Mouse (Mus musculus): ENCODE data around the gene Mgst2.

DNA sequence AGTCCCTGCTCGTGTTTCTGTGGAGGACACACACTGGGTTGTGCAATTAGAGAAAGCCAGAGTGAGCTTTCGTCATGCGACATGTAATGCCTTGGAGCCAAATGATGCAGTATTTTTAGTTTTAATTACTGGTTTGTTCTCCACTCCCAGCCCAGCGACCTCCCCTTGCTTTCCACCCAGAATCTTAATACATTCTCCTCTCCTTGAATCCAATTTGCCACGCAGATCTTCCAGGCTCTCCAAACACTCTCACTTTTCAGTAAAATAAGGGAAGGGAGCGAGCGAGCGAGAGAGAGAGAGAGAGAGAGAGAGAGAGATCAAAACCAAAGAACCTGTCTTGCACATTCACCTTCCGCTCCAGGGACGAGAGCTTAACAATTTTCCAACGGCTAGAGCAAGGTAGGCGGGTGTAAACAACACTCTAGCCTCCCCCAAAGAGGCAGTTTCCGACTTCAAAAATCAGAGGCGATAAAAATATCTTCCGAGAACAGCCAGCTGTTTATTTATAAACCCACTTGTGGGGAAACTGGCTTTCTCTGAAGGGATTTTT is 40.6 kb downstream of the Mgst2 start:
- TF ChIP-seq CTCF (IDR thresholded peaks at IDR 0.05; ENCODE audit: control insufficient read depth, insufficient read depth, insufficient replicate concordance, low read depth, low read length) = no peak
- TF ChIP-seq POLR2A (IDR thresholded peaks at IDR 0.05; ENCODE audit: control insufficient read depth, low read depth, low read length) = no peak

Measured in testis, adult 2 months (tissue).